In the genomic region with DNA sequence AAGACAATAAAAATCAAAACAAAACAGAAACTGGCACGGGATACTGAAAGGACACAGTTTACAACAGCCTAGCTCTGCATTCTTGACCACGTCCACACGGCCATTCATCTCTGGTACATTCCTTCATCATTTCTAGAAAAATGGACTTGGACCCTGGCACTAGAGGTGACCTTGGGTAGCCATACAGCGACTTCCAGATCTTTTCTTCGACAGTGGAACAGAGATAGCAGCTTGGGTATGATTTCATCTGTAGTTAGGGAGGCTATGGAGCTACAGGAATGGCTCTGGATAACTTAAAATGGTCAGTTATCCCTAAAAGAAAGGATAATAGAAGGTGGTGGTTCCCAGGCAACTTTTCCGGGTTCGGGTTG, we compare ENCODE assay signal across 8 mouse cellular contexts. TPM values are rescaled to one million over a fixed set of nuclear protein-coding genes. Genes with fewer than 3 reads are reported as not detected.
DNase-seq lines count a peak whose midpoint lies in the region; ATAC-seq and TF ChIP-seq lines count a peak whose summit lies in the region.

A gene (plus strand): TSS at position 54 of the 371 bp plus-strand sequence.

- H3K27ac ChIP-seq in layer of hippocampus, adult 2 months, result peak within 1 kb of the TSS; percentile 36; the same call in 1 of the 2 replicates
- no peak within 1 kb of the TSS for H3K27ac ChIP-seq in embryonic fibroblast, embryonic 13.5 days (ENCODE audit: insufficient read depth, low read length)

- DNase-seq in layer of hippocampus, adult 2 months (ENCODE audit: low spot score in 2 of 2), result no peak
- no peak for DNase-seq in layer of hippocampus, postnatal 14 days (ENCODE audit: low spot score in 2 of 2)
- no peak for DNase-seq in large intestine, adult 2 months (ENCODE audit: low read depth, low spot score)
- DNase-seq in cerebellum, postnatal 25 days, result no peak
- no peak for DNase-seq in cerebellum, adult 11-12 months
- DNase-seq in kidney, adult 11 months, result no peak

- 1% methylated on average over 7 of the region's 7 CpGs for WGBS in large intestine, adult 2 months

- TF ChIP-seq POLR2A in embryonic fibroblast, embryonic 13.5 days (IDR thresholded peaks at IDR 0.05; ENCODE audit: low read depth, low read length), result no peak

- H3K4me3 ChIP-seq in layer of hippocampus, adult 2 months, result peak within 1 kb of the TSS; percentile 57
- peak within 1 kb of the TSS; percentile 44 for H3K4me3 ChIP-seq in embryonic fibroblast, embryonic 13.5 days (ENCODE audit: insufficient read depth, low read length)

- TF ChIP-seq CTCF in layer of hippocampus, adult 2 months (conservative IDR thresholded peaks at IDR 0.05), result no peak
- no peak for TF ChIP-seq CTCF in embryonic fibroblast, embryonic 13.5 days (IDR thresholded peaks at IDR 0.05; ENCODE audit: borderline replicate concordance, insufficient read depth, low read length)

- ATAC-seq in neutrophil, adult 5-6 weeks (ENCODE audit: extremely low read depth, insufficient number of reproducible peaks, low FRiP score, poor library complexity, severe bottlenecking), result no peak

- peaks cover 2% of the 10 kb centered on the region; the same call in 1 of the 2 replicates for H3K4me1 ChIP-seq in embryonic fibroblast, embryonic 13.5 days (ENCODE audit: control insufficient read depth, insufficient read depth, low read length)

RNA-seq across cellular contexts. Expression of the gene that starts here (rescaled TPM):
- 1 to 10 TPM; 4.7 to 5.4 TPM for total RNA-seq in layer of hippocampus, adult 2 months (2021)
- total RNA-seq in layer of hippocampus, postnatal 14 days (2021), result 1 to 10 TPM; 1.5 to 2.3 TPM
- 0.84 and 1.1 TPM in 2 replicates for polyA plus RNA-seq in embryonic fibroblast, embryonic 13.5 days (2011; ENCODE audit: insufficient read length, low read depth, missing spikeins)
- 806 and 814 TPM in 2 replicates for polyA plus RNA-seq in large intestine, adult 2 months (2012; rRNA removed)
- total RNA-seq in neutrophil, adult 5-6 weeks (2017), result 14.4 and 24.2 TPM in 2 replicates

Comparison
In these comparisons a context has a peak if more than half of its experiments do, and no peak if none do; other contexts are left out.
1. RNA of the gene that starts here (polyA plus RNA-seq): 806 to 814 TPM in large intestine, adult 2 months; 0.84 to 1.1 TPM in embryonic fibroblast, embryonic 13.5 days; every median in the first group is over 100 times any median in the second.